Mouse (Mus musculus) MEL (cell line): Measurements from ENCODE around the gene Creb1. TPM values are rescaled to one million over a fixed set of nuclear protein-coding genes. Genes with fewer than 3 reads are reported as not detected.

Experiments used
- DNase-seq: peaks from one replicate; pipeline ENCODE4 v3.0.0; 2011; ENCODE audit warnings: low read depth, low spot score
- H3K27ac ChIP-seq: 2 replicates; pipeline ENCODE4 v1.5.1; 2012; ENCODE audit warnings: low read depth, mild to moderate bottlenecking, control low read depth, low read length, moderate library complexity; ENCODE audit not compliant: control insufficient read depth
- H3K27me3 ChIP-seq, 2 experiments: fragments of 150-350 bp in 1 of 2; sonication (generic) in 1 of 2; 2 replicates each; pipeline ENCODE4 v1.6.1; 2012; ENCODE audit warnings: low read length in 2 of 2, mild to moderate bottlenecking in 2 of 2, improper control_type of control experiment in 1 of 2, moderate library complexity in 1 of 2; ENCODE audit not compliant: insufficient read depth in 2 of 2, control insufficient read depth in 1 of 2
- H3K36me3 ChIP-seq, 2 experiments: 2 replicates each; pipeline ENCODE4 v1.6.1; 2012 to 2014; ENCODE audit warnings: low read length in 2 of 2, improper control_type of control experiment in 1 of 2, inconsistent platforms in 1 of 2, mild to moderate bottlenecking in 1 of 2; ENCODE audit not compliant: insufficient read depth in 2 of 2, control insufficient read depth in 1 of 2
- H3K4me1 ChIP-seq, 2 experiments: fragments of 150-350 bp in 1 of 2; sonication (generic) in 1 of 2; 2 replicates each; pipeline ENCODE4 v1.6.1; 2012; ENCODE audit warnings: low read length in 2 of 2, improper control_type of control experiment in 1 of 2, mild to moderate bottlenecking in 1 of 2; ENCODE audit not compliant: insufficient read depth in 2 of 2, control insufficient read depth in 1 of 2
- H3K4me3 ChIP-seq, 2 experiments: fragments of 150-350 bp in 1 of 2; sonication (generic) in 1 of 2; 2 replicates each; pipeline ENCODE4 v1.5.1; 2012; ENCODE audit warnings: low read depth in 2 of 2, low read length in 2 of 2, mild to moderate bottlenecking in 2 of 2, moderate library complexity in 2 of 2, control low read depth in 1 of 2, improper control_type of control experiment in 1 of 2; ENCODE audit not compliant: control insufficient read depth in 1 of 2, insufficient read depth in 1 of 2
- H3K79me2 ChIP-seq: 2 replicates; pipeline ENCODE4 v1.6.1; 2012; ENCODE audit warnings: mild to moderate bottlenecking, low read length, moderate library complexity; ENCODE audit not compliant: control insufficient read depth, poor library complexity, insufficient read depth
- H3K9ac ChIP-seq: 2 replicates; pipeline ENCODE4 v1.6.1; 2012; ENCODE audit warnings: low read depth, mild to moderate bottlenecking, control low read depth, low read length, moderate library complexity; ENCODE audit not compliant: control insufficient read depth, poor library complexity, severe bottlenecking
- H3K9me3 ChIP-seq: fragments of 150-350 bp; sonication (generic); replicated peaks from 2 replicates; pipeline ENCODE4 v1.6.1; 2012; ENCODE audit warnings: mild to moderate bottlenecking, low read length, improper control_type of control experiment, moderate library complexity; ENCODE audit not compliant: insufficient read depth
- BHLHE40 ChIP-seq: IDR thresholded peaks from 2 replicates; pipeline ENCODE4 v1.6.1; 2012; ENCODE audit warnings: low read depth, mild to moderate bottlenecking, inconsistent platforms, low read length, improper control_type of control experiment, borderline replicate concordance
- CHD1 ChIP-seq: IDR thresholded peaks from 2 replicates; pipeline ENCODE4 v1.6.1; 2012; ENCODE audit warnings: low read depth, mild to moderate bottlenecking, inconsistent platforms, low read length, improper control_type of control experiment
- CHD2 ChIP-seq: IDR thresholded peaks from 2 replicates; pipeline ENCODE4 v1.6.1; 2011; ENCODE audit warnings: low read length, improper control_type of control experiment
- CTCF ChIP-seq, 3 experiments: IDR thresholded peaks in 2 of 3; conservative IDR thresholded peaks in 1 of 3; 2 replicates each; pipeline ENCODE4 v1.5.1; 2011 to 2012; ENCODE audit warnings: low read length in 3 of 3, low read depth in 2 of 3, mild to moderate bottlenecking in 2 of 3, improper control_type of control experiment in 1 of 3, inconsistent platforms in 1 of 3, mixed read lengths in 1 of 3, moderate library complexity in 1 of 3; ENCODE audit not compliant: control insufficient read depth in 1 of 3, insufficient read depth in 1 of 3, poor library complexity in 1 of 3, severe bottlenecking in 1 of 3
- ELF1 ChIP-seq: IDR thresholded peaks from 2 replicates; pipeline ENCODE4 v1.6.1; 2014; ENCODE audit warnings: low read depth, mild to moderate bottlenecking, inconsistent platforms, low read length, improper control_type of control experiment, moderate library complexity
- EP300 ChIP-seq, 2 experiments: IDR thresholded peaks; 2 replicates each; pipeline ENCODE4 v1.6.1; 2011; ENCODE audit warnings: improper control_type of control experiment in 2 of 2, low read length in 2 of 2, low read depth in 1 of 2, mild to moderate bottlenecking in 1 of 2
- ETS1 ChIP-seq: IDR thresholded peaks from 2 replicates; pipeline ENCODE4 v1.6.1; 2012; ENCODE audit warnings: low read depth, mild to moderate bottlenecking, inconsistent platforms, low read length, improper control_type of control experiment, moderate library complexity
- GABPA ChIP-seq: IDR thresholded peaks from 2 replicates; pipeline ENCODE4 v1.6.1; 2012; ENCODE audit warnings: low read depth, mild to moderate bottlenecking, inconsistent platforms, low read length, improper control_type of control experiment, moderate library complexity
- GATA1 ChIP-seq: IDR thresholded peaks from 2 replicates; pipeline ENCODE4 v1.6.1; 2011; ENCODE audit warnings: low read depth, low read length, improper control_type of control experiment
- HCFC1 ChIP-seq: IDR thresholded peaks from 2 replicates; pipeline ENCODE4 v1.6.1; 2012; ENCODE audit warnings: low read depth, mild to moderate bottlenecking, inconsistent platforms, low read length, improper control_type of control experiment, moderate library complexity
- KAT2A ChIP-seq: conservative IDR thresholded peaks from 2 replicates; pipeline ENCODE4 v1.6.1; 2012; ENCODE audit warnings: low read depth, low read length, improper control_type of control experiment, inconsistent platforms
- MAX ChIP-seq: IDR thresholded peaks from 2 replicates; pipeline ENCODE4 v1.6.1; 2011; ENCODE audit warnings: low read length, improper control_type of control experiment
- MEF2A ChIP-seq: IDR thresholded peaks from 2 replicates; pipeline ENCODE4 v1.6.1; 2014; ENCODE audit warnings: low read depth, mild to moderate bottlenecking, inconsistent platforms, low read length, improper control_type of control experiment; ENCODE audit not compliant: poor library complexity, insufficient replicate concordance, severe bottlenecking; ENCODE audit errors: extremely low read depth
- MYB ChIP-seq: IDR thresholded peaks from 2 replicates; pipeline ENCODE4 v1.6.1; 2011; ENCODE audit warnings: mild to moderate bottlenecking, low read depth, low read length, improper control_type of control experiment
- MYC ChIP-seq: IDR thresholded peaks from 2 replicates; pipeline ENCODE4 v1.6.1; 2011; ENCODE audit warnings: low read depth, mild to moderate bottlenecking, low read length, improper control_type of control experiment, moderate library complexity
- NRF1 ChIP-seq: IDR thresholded peaks from 2 replicates; pipeline ENCODE4 v1.6.1; 2014; ENCODE audit warnings: low read depth, mild to moderate bottlenecking, inconsistent platforms, low read length, improper control_type of control experiment, moderate library complexity; ENCODE audit not compliant: poor library complexity, insufficient read depth, severe bottlenecking
- POLR2A ChIP-seq, 2 experiments: IDR thresholded peaks; 2 replicates each; pipeline ENCODE4 v1.6.1; 2011 to 2012; ENCODE audit warnings: low read length in 2 of 2, mild to moderate bottlenecking in 2 of 2, control low read depth in 1 of 2, improper control_type of control experiment in 1 of 2, low read depth in 1 of 2, moderate library complexity in 1 of 2; ENCODE audit not compliant: control insufficient read depth in 1 of 2, insufficient read depth in 1 of 2, poor library complexity in 1 of 2
- SIN3A ChIP-seq: IDR thresholded peaks from 2 replicates; pipeline ENCODE4 v1.6.1; 2012; ENCODE audit warnings: low read length, improper control_type of control experiment, inconsistent platforms
- SMC3 ChIP-seq: IDR thresholded peaks from 2 replicates; pipeline ENCODE4 v1.6.1; 2011; ENCODE audit warnings: low read depth, low read length, improper control_type of control experiment
- USF1 ChIP-seq: IDR thresholded peaks from 2 replicates; pipeline ENCODE4 v1.6.1; 2014; ENCODE audit warnings: low read depth, mild to moderate bottlenecking, inconsistent platforms, low read length, improper control_type of control experiment, moderate library complexity
- USF2 ChIP-seq, 2 experiments: IDR thresholded peaks; 2 replicates each; pipeline ENCODE4 v1.6.1; 2011 to 2012; ENCODE audit warnings: improper control_type of control experiment in 2 of 2, low read length in 2 of 2, borderline replicate concordance in 1 of 2, inconsistent platforms in 1 of 2, low read depth in 1 of 2, mild to moderate bottlenecking in 1 of 2; ENCODE audit not compliant: insufficient read depth in 1 of 2
- ZC3H11A ChIP-seq: IDR thresholded peaks from 2 replicates; pipeline ENCODE4 v1.6.1; 2012; ENCODE audit warnings: low read depth, mild to moderate bottlenecking, inconsistent platforms, low read length, improper control_type of control experiment
- ZKSCAN1 ChIP-seq: IDR thresholded peaks from 2 replicates; pipeline ENCODE4 v1.6.1; 2012; ENCODE audit warnings: low read depth, mild to moderate bottlenecking, inconsistent platforms, low read length, improper control_type of control experiment, moderate library complexity
- polyA plus RNA-seq, 2 experiments: library from polyadenylated mRNA; stranded (reverse) in 1 of 2; unstranded in 1 of 2; fragments of >175 nt in 1 of 2; fragments of >200 nt in 1 of 2; gene quantifications; 2 replicates each; pipeline versions ENCODE4 v1.2.1 to v1.2.4; 2012; ENCODE audit warnings: low replicate concordance in 2 of 2, low read depth in 1 of 2; ENCODE audit not compliant: insufficient read length in 2 of 2, insufficient read depth in 1 of 2, missing spikeins in 1 of 2
- total RNA-seq: library from RNA; depleted of rRNA; stranded (reverse); fragments of 300-350 nt; gene quantifications from 2 replicates; pipeline ENCODE4 v1.2.3, GENCODE M21; 2012

The Creb1 gene
- total and polyA plus RNA-seq, 3 experiments, result 21.8 to 49.1 (median 22.8) TPM

DNA sequence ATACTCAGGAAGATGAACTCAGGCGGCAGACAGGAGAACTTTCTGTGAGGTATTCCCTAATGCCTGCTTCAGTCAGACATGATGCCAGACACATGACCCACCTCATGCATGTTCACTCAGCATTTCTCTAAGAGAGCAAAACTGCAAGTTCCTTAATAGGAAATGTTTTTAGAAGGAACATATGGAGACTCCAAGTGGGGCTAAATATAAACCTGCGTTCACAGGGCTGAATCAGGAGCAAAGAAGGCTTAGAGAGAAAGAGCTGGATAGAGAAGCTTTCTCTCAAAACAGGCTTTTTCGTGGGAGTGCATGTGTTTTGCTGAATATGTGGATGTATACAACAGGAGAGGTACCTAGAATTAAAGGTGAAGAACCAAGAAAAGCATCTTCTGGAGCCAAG is 100.8 kb downstream of the Creb1 start:
- Histone ChIP-seq H3K36me3 (no peaks in the 10 kb centered on the region; a peak in 1 of 4 replicates), H3K4me1 (no peaks in the 10 kb centered on the region; a peak in 1 of 4 replicates), H3K9ac (no peak overlapping the region), H3K9me3 (no peaks in the 10 kb centered on the region), H3K27ac (no peak overlapping the region), H3K27me3 (peaks cover 0 to 1% of the 10 kb centered on the region in 2 experiments; a peak in 3 of 4 replicates), H3K79me2 (no peaks in the 10 kb centered on the region), H3K4me3 (no peak overlapping the region)
- TF ChIP-seq CTCF (IDR thresholded peaks at IDR 0.05 in 2 of 3, conservative IDR thresholded peaks at IDR 0.05 in 1 of 3; ENCODE audit: control insufficient read depth in 1 of 3, insufficient read depth in 1 of 3, low read depth in 2 of 3, low read length in 3 of 3, poor library complexity in 1 of 3, severe bottlenecking in 1 of 3) (no peak), KAT2A (no peak), MAX (no peak), USF1 (no peak), MEF2A (no peak), MYC (no peak), CHD1 (no peak), SIN3A (no peak), CHD2 (no peak), SMC3 (no peak), ETS1 (no peak)
- DNase-seq, result no peak

DNA sequence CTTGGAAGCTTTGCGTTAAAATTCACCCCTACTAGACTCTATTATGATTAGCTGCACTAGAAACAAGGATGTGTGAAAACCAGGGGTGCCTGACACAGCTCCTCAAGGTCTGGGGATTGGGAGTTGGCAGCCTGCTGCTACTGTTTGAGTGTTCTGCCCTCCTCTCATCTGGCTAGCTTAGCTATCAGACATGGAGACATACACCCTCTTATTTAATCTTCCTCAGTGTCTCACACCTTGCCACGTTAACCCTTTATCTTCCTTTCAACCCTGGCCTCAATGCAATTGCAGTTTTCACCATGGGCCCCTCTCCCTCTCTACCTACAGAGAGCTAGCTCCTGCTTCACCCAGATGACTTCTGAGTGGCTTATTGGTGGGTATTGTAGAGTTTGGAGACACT is 103.2 kb downstream of the Creb1 start:
- Histone ChIP-seq H3K9me3 (no peaks in the 10 kb centered on the region), H3K9ac (no peak overlapping the region), H3K4me3 (no peak overlapping the region), H3K27me3 (peaks cover 0 to 1% of the 10 kb centered on the region in 2 experiments; a peak in 3 of 4 replicates), H3K4me1 (no peaks in the 10 kb centered on the region; a peak in 1 of 4 replicates), H3K27ac (no peak overlapping the region), H3K36me3 (peaks cover 0 to 7% of the 10 kb centered on the region in 2 experiments; a peak in 2 of 4 replicates), H3K79me2 (no peaks in the 10 kb centered on the region)
- DNase-seq, result no peak
- TF ChIP-seq NRF1, result no peak
- TF ChIP-seq MYB, result no peak
- TF ChIP-seq USF1, result no peak
- no peak for TF ChIP-seq GABPA
- no peak for TF ChIP-seq KAT2A
- no peak for TF ChIP-seq ZC3H11A
- no peak for TF ChIP-seq MEF2A
- no peak for TF ChIP-seq SIN3A
- TF ChIP-seq MAX, result no peak
- TF ChIP-seq CHD1, result no peak
- TF ChIP-seq HCFC1, result no peak
- no peak for TF ChIP-seq ELF1
- no peak for TF ChIP-seq USF2 (IDR thresholded peaks at IDR 0.05; ENCODE audit: borderline replicate concordance in 1 of 2, insufficient read depth in 1 of 2, low read depth in 1 of 2, low read length in 2 of 2)
- no peak for TF ChIP-seq EP300 (IDR thresholded peaks at IDR 0.05; ENCODE audit: low read depth in 1 of 2, low read length in 2 of 2)
- TF ChIP-seq ZKSCAN1, result no peak
- TF ChIP-seq POLR2A (IDR thresholded peaks at IDR 0.05; ENCODE audit: control insufficient read depth in 1 of 2, insufficient read depth in 1 of 2, low read depth in 1 of 2, low read length in 2 of 2, poor library complexity in 1 of 2), result no peak
- TF ChIP-seq BHLHE40, result no peak
- TF ChIP-seq GATA1, result no peak
